Mouse (Mus musculus) embryonic stem cell, embryonic (primary cell): ENCODE data around the gene Cpt1a.

Source experiments
- CTCF ChIA-PET, 4 experiments: fragments of 300-600 bp in 2 of 4; fragments of 350-600 bp in 2 of 4; sonication (Branson Sonifier 250); formaldehyde crosslinking; loops; one replicate each; lab custom pipeline; 2022; ENCODE audit warnings: inconsistent platforms in 2 of 4; lab: Charles Lee
- POLR2A ChIA-PET, 4 experiments: fragments of 300-600 bp in 2 of 4; fragments of 350-600 bp in 2 of 4; sonication (Branson Sonifier 250); formaldehyde crosslinking; loops; one replicate each; lab custom pipeline; 2022; ENCODE audit warnings: antibody characterized with exemption in 4 of 4, inconsistent platforms in 1 of 4; lab: Charles Lee

Cpt1a gene

GRCm38 (mm10) chr19:3320801-3321200, 1.3 kb upstream of the Cpt1a start:
- CTCF ChIA-PET: interaction anchor here (0.6 to 3.6 kb wide), 31 partner anchors 10 to 303 kb away, joined by 3 to 36 read pairs (median 4); partner anchors contain the start of gene Gal (in 1 of the 4)
- POLR2A ChIA-PET: interaction anchor here in 3 of 4 experiments (0.6 to 2.9 kb wide), 25 partner anchors 11 to 398 kb away, joined by 3 to 20 read pairs (median 3); partner anchors contain the start of genes 1810055G02Rik (in 1 of the 3), Ighmbp2 (in 1 of the 3), Mrpl21 (in 1 of the 3) and Ppp6r3 (in 1 of the 3)

GRCm38 (mm10) chr19:3321617-3322016, 517 bp upstream of the Cpt1a start:
- CTCF ChIA-PET: interaction anchor here (0.7 to 3.6 kb wide), 23 partner anchors 9 to 130 kb away, joined by 3 to 36 read pairs (median 4); no protein-coding TSS in a partner anchor
- POLR2A ChIA-PET: interaction anchor here in 3 of 4 experiments (0.7 to 2.9 kb wide), 28 partner anchors 10 to 397 kb away, joined by 3 to 20 read pairs (median 4); partner anchors contain the start of genes Ighmbp2 (in 1 of the 3), Mrpl21 (in 1 of the 3), Ppp6r3 (in 1 of the 3) and Tesmin (in 1 of the 3)

GRCm38 (mm10) chr19:3323201-3323621, 1.1 kb downstream of the Cpt1a start:
- CTCF ChIA-PET: interaction anchor here (0.9 to 3.6 kb wide), 17 partner anchors 8 to 399 kb away, joined by 3 to 36 read pairs (median 5); no protein-coding TSS in a partner anchor

GRCm38 (mm10) chr19:3323753-3324270, 1.7 kb downstream of the Cpt1a start:
- POLR2A ChIA-PET: interaction anchor here in 3 of 4 experiments (0.5 to 3.5 kb wide), 56 partner anchors 9 to 773 kb away, joined by 3 to 44 read pairs (median 4); partner anchors contain the start of genes Ighmbp2 (in 2 of the 3), Mrpl21 (in 2 of the 3), Ppp6r3 (in 2 of the 3) and Tesmin (in 2 of the 3)

More at GRCm38 (mm10) chr19:3323201-3323621, 1.1 kb downstream of the Cpt1a start:
- POLR2A ChIA-PET: interaction anchor here (0.6 to 2.9 kb wide), 62 partner anchors 9 to 677 kb away, joined by 3 to 20 read pairs (median 3); partner anchors contain the start of genes Tesmin (in 3 of the 4), 1810055G02Rik (in 2 of the 4), Ighmbp2 (in 2 of the 4) and Mrpl21 (in 2 of the 4)

GRCm38 (mm10) chr19:3324271-3324811, 2.2 kb downstream of the Cpt1a start:
- ChIA-PET POLR2A (interaction anchor here in 3 of 4 experiments (0.5 to 3.5 kb wide), 56 partner anchors 9 to 773 kb away, joined by 3 to 44 read pairs (median 4); partner anchors contain the start of genes Ppp6r3 (in 2 of the 3), 1810055G02Rik (in 1 of the 3), Cdk2ap2 (in 1 of the 3) and Gm49405 (in 1 of the 3)), CTCF (interaction anchor here in 3 of 4 experiments (0.5 to 1.9 kb wide), 10 partner anchors 23 to 520 kb away, joined by 3 to 7 read pairs (median 3); no protein-coding TSS in a partner anchor)

More at GRCm38 (mm10) chr19:3323753-3324270, 1.7 kb downstream of the Cpt1a start:
- CTCF ChIA-PET: interaction anchor here (0.6 to 3.6 kb wide), 10 partner anchors 24 to 521 kb away, joined by 3 to 36 read pairs (median 4); no protein-coding TSS in a partner anchor

GRCm38 (mm10) chr19:3324931-3325711, 3.0 kb downstream of the Cpt1a start:
- ChIA-PET CTCF (interaction anchor here in 3 of 4 experiments (0.5 to 1.9 kb wide), 9 partner anchors 23 to 1564 kb away, joined by 3 to 7 read pairs (median 4); no protein-coding TSS in a partner anchor), POLR2A (interaction anchor here in 3 of 4 experiments (0.5 to 3.5 kb wide), 64 partner anchors 8 to 1173 kb away, joined by 3 to 44 read pairs (median 4); partner anchors contain the start of genes Ppp6r3 (in 2 of the 3), 2010003K11Rik (in 1 of the 3), Cdk2ap2 (in 1 of the 3) and Gal (in 1 of the 3))

- ChIA-PET CTCF (interaction anchor here in 2 of 4 experiments (0.7 to 1.9 kb wide), 3 partner anchors 31 to 1563 kb away, joined by 3 to 7 read pairs (median 6); no protein-coding TSS in a partner anchor), POLR2A (interaction anchor here in 3 of 4 experiments (0.6 to 3.5 kb wide), 23 partner anchors 10 to 1172 kb away, joined by 3 to 44 read pairs (median 4); partner anchors contain the start of genes 2010003K11Rik (in 1 of the 3), Gal (in 1 of the 3) and Ppp6r3 (in 1 of the 3))
Observed at GRCm38 (mm10) chr19:3325771-3326478, 3.8 kb downstream of the Cpt1a start.

GRCm38 (mm10) chr19:3326479-3327047, 4.4 kb downstream of the Cpt1a start:
- CTCF ChIA-PET: interaction anchor here in 1 of 4 experiments (1.1 to 1.9 kb wide), 2 partner anchors 31 to 125 kb away, joined by 3 to 7 read pairs; no protein-coding TSS in a partner anchor
- POLR2A ChIA-PET: interaction anchor here in 2 of 4 experiments (1.0 to 3.5 kb wide), 5 partner anchors 9 to 50 kb away, joined by 3 to 44 read pairs (median 6); no protein-coding TSS in a partner anchor

GRCm38 (mm10) chr19:3333247-3333646, 11.1 kb downstream of the Cpt1a start:
- ChIA-PET POLR2A (interaction anchor here in 2 of 4 experiments (0.7 to 7.0 kb wide), 11 partner anchors 8 to 559 kb away, joined by 3 to 44 read pairs (median 5); partner anchors contain the start of gene Cpt1a (in 1 of the 2)), CTCF (interaction anchor here in 3 of 4 experiments (0.7 to 2.0 kb wide), 5 partner anchors 10 to 104 kb away, joined by 3 to 5 read pairs (median 3); no protein-coding TSS in a partner anchor)

- POLR2A ChIA-PET: interaction anchor here in 2 of 4 experiments (0.7 to 7.0 kb wide), 14 partner anchors 9 to 51 kb away, joined by 3 to 44 read pairs (median 5); partner anchors contain the start of gene Cpt1a (in 2 of the 2)
Observed at GRCm38 (mm10) chr19:3333694-3334515, 11.8 kb downstream of the Cpt1a start.

GRCm38 (mm10) chr19:3334550-3334949, 12.4 kb downstream of the Cpt1a start:
- ChIA-PET CTCF (interaction anchor here in 3 of 4 experiments (0.6 to 2.0 kb wide), 7 partner anchors 14 to 408 kb away, joined by 3 to 11 read pairs (median 5); no protein-coding TSS in a partner anchor), POLR2A (interaction anchor here in 3 of 4 experiments (0.6 to 7.0 kb wide), 9 partner anchors 9 to 215 kb away, joined by 3 to 44 read pairs (median 4); partner anchors contain the start of gene Cpt1a (in 1 of the 3))

More at GRCm38 (mm10) chr19:3333694-3334515, 11.8 kb downstream of the Cpt1a start:
- CTCF ChIA-PET: interaction anchor here in 3 of 4 experiments (0.6 to 2.0 kb wide), 6 partner anchors 9 to 387 kb away, joined by 3 to 11 read pairs (median 5); no protein-coding TSS in a partner anchor

- CTCF ChIA-PET: no interaction called here
- POLR2A ChIA-PET: interaction anchor here in 2 of 4 experiments (0.8 to 7.0 kb wide), 6 partner anchors 11 to 44 kb away, joined by 3 to 44 read pairs (median 6); no protein-coding TSS in a partner anchor
Observed at GRCm38 (mm10) chr19:3335917-3336316, 13.8 kb downstream of the Cpt1a start.

GRCm38 (mm10) chr19:3336485-3337255, 14.5 kb downstream of the Cpt1a start:
- CTCF ChIA-PET: interaction anchor here in 2 of 4 experiments (0.9 to 1.7 kb wide), 4 partner anchors 10 to 36 kb away, joined by 3 to 6 read pairs (median 4); no protein-coding TSS in a partner anchor
- POLR2A ChIA-PET: interaction anchor here in 2 of 4 experiments (0.8 to 7.0 kb wide), 6 partner anchors 8 to 45 kb away, joined by 3 to 44 read pairs (median 8); no protein-coding TSS in a partner anchor
